Mouse (Mus musculus): ENCODE measurements around the gene Rpl3. TPM values are rescaled to one million over a fixed set of nuclear protein-coding genes. Genes with fewer than 3 reads are reported as not detected.

Rpl3 gene
- polyA plus RNA-seq, 1 experiment, result 298 TPM

GRCm38 (mm10) chr15:80060356-80061070 lies 31.2 kb downstream of the Rpl3 start:
- Histone ChIP-seq H3K4me1 (ENCODE audit: control insufficient read depth, insufficient read depth, insufficient read length, low read length) (no peaks in the 10 kb centered on the region), H3K27ac (ENCODE audit: insufficient read depth, low read depth, low read length) (no peak overlapping the region), H3K27me3 (ENCODE audit: control insufficient read depth, insufficient read depth, low read length) (no peaks in the 10 kb centered on the region), H3K36me3 (ENCODE audit: control insufficient read depth, insufficient read depth, low read length) (no peaks in the 10 kb centered on the region), H3K4me3 (ENCODE audit: low read depth, low read length) (no peak overlapping the region)
- no peak for TF ChIP-seq POLR2A (IDR thresholded peaks at IDR 0.05; ENCODE audit: low read depth, low read length)
- no peak for TF ChIP-seq CTCF (IDR thresholded peaks at IDR 0.05; ENCODE audit: extremely low read depth, insufficient read length, insufficient replicate concordance, low read depth, low read length)
- WGBS, result 92% methylated on average over 8 of the region's 8 CpGs

GRCm38 (mm10) chr15:80059606-80060005 lies 32.1 kb downstream of the Rpl3 start:
- Histone ChIP-seq H3K27ac (ENCODE audit: insufficient read depth, low read depth, low read length) (no peak overlapping the region), H3K4me3 (ENCODE audit: low read depth, low read length) (no peak overlapping the region), H3K4me1 (ENCODE audit: control insufficient read depth, insufficient read depth, insufficient read length, low read length) (no peaks in the 10 kb centered on the region), H3K27me3 (ENCODE audit: control insufficient read depth, insufficient read depth, low read length) (no peaks in the 10 kb centered on the region), H3K36me3 (ENCODE audit: control insufficient read depth, insufficient read depth, low read length) (no peaks in the 10 kb centered on the region)
- 51% methylated on average over 7 of the region's 7 CpGs for WGBS
- TF ChIP-seq CTCF (IDR thresholded peaks at IDR 0.05; ENCODE audit: extremely low read depth, insufficient read length, insufficient replicate concordance, low read depth, low read length) (no peak), POLR2A (IDR thresholded peaks at IDR 0.05; ENCODE audit: low read depth, low read length) (no peak)

- TF ChIP-seq CTCF (IDR thresholded peaks at IDR 0.05; ENCODE audit: extremely low read depth, insufficient read length, insufficient replicate concordance, low read depth, low read length) (no peak), POLR2A (IDR thresholded peaks at IDR 0.05; ENCODE audit: low read depth, low read length) (no peak)
- Histone ChIP-seq H3K27ac (ENCODE audit: insufficient read depth, low read depth, low read length) (no peak overlapping the region), H3K27me3 (ENCODE audit: control insufficient read depth, insufficient read depth, low read length) (no peaks in the 10 kb centered on the region), H3K36me3 (ENCODE audit: control insufficient read depth, insufficient read depth, low read length) (no peaks in the 10 kb centered on the region), H3K4me3 (ENCODE audit: low read depth, low read length) (no peak overlapping the region), H3K4me1 (ENCODE audit: control insufficient read depth, insufficient read depth, insufficient read length, low read length) (no peaks in the 10 kb centered on the region)
- 76% methylated on average over 7 of the region's 7 CpGs for WGBS
Measured at GRCm38 (mm10) chr15:80058151-80058550, 33.5 kb downstream of the Rpl3 start.

GRCm38 (mm10) chr15:80054034-80054710 lies 37.5 kb downstream of the Rpl3 start:
- no peak overlapping the region for H3K4me3 ChIP-seq (ENCODE audit: low read depth, low read length)
- H3K36me3 ChIP-seq (ENCODE audit: control insufficient read depth, insufficient read depth, low read length), result no peaks in the 10 kb centered on the region
- no peak overlapping the region for H3K27ac ChIP-seq (ENCODE audit: insufficient read depth, low read depth, low read length)
- 62% methylated on average over 7 of the region's 7 CpGs for WGBS
- no peaks in the 10 kb centered on the region for H3K4me1 ChIP-seq (ENCODE audit: control insufficient read depth, insufficient read depth, insufficient read length, low read length)
- no peak for TF ChIP-seq POLR2A (IDR thresholded peaks at IDR 0.05; ENCODE audit: low read depth, low read length)
- TF ChIP-seq CTCF (IDR thresholded peaks at IDR 0.05; ENCODE audit: extremely low read depth, insufficient read length, insufficient replicate concordance, low read depth, low read length), result no peak
- no peaks in the 10 kb centered on the region for H3K27me3 ChIP-seq (ENCODE audit: control insufficient read depth, insufficient read depth, low read length)

- TF ChIP-seq POLR2A (IDR thresholded peaks at IDR 0.05; ENCODE audit: low read depth, low read length), result no peak
- TF ChIP-seq CTCF (IDR thresholded peaks at IDR 0.05; ENCODE audit: extremely low read depth, insufficient read length, insufficient replicate concordance, low read depth, low read length), result no peak
- Histone ChIP-seq H3K27ac (ENCODE audit: insufficient read depth, low read depth, low read length) (no peak overlapping the region), H3K27me3 (ENCODE audit: control insufficient read depth, insufficient read depth, low read length) (no peaks in the 10 kb centered on the region), H3K36me3 (ENCODE audit: control insufficient read depth, insufficient read depth, low read length) (no peaks in the 10 kb centered on the region), H3K4me3 (ENCODE audit: low read depth, low read length) (no peak overlapping the region), H3K4me1 (ENCODE audit: control insufficient read depth, insufficient read depth, insufficient read length, low read length) (no peaks in the 10 kb centered on the region)
- WGBS, result 87% methylated on average over 8 of the region's 8 CpGs
Measured at GRCm38 (mm10) chr15:80053381-80054033, 38.2 kb downstream of the Rpl3 start.

GRCm38 (mm10) chr15:80051782-80052181 lies 39.9 kb downstream of the Rpl3 start:
- Histone ChIP-seq H3K4me1 (ENCODE audit: control insufficient read depth, insufficient read depth, insufficient read length, low read length) (no peaks in the 10 kb centered on the region), H3K27ac (ENCODE audit: insufficient read depth, low read depth, low read length) (no peak overlapping the region), H3K36me3 (ENCODE audit: control insufficient read depth, insufficient read depth, low read length) (no peaks in the 10 kb centered on the region), H3K27me3 (ENCODE audit: control insufficient read depth, insufficient read depth, low read length) (no peaks in the 10 kb centered on the region), H3K4me3 (ENCODE audit: low read depth, low read length) (no peak overlapping the region)
- no peak for TF ChIP-seq CTCF (IDR thresholded peaks at IDR 0.05; ENCODE audit: extremely low read depth, insufficient read length, insufficient replicate concordance, low read depth, low read length)
- TF ChIP-seq POLR2A (IDR thresholded peaks at IDR 0.05; ENCODE audit: low read depth, low read length), result no peak
- 71% methylated on average over 9 of the region's 9 CpGs for WGBS

All from small intestine, adult 2 months (tissue).